Comparison of ENCODE assay signal across 13 mouse cellular contexts in the genomic region with DNA sequence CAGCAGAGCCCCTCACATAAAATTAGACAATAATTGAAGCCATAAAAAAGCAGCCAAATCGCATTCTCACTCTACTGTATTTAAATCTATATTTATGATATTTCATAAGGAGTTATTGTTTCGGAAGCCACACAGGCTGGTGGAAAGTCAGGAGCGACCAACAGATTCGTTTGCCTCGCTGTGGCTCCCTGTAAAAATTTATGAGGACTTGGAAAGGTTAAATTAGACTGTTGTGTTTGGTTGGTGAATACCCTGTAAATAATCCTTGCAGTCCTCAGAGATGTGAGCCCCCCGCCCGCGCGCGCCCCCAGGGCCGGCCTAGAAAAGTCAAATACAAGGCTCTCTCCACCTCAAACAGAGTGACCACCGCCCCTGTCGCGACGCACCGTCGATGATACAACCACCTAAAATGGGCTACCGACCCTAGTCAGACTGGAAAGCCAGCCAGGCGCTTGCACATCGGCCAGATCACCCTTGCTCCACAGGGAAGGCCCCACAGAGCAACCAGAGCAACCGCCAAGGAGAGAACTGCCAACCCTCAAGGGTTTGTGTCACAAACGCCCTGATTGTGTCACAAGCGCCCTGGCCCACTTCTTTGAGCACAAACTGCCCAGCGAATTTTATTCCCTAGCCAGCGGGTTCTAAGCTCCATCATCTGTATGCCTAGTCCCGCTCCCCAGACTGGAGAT. TPM values are rescaled to one million over a fixed set of nuclear protein-coding genes. Genes with fewer than 3 reads are reported as not detected.
A peak's percentile ranks its signal among the peaks of the same experiment; 100 is the strongest.
DNase-seq lines count a peak whose midpoint lies in the region; ATAC-seq and TF ChIP-seq lines count a peak whose summit lies in the region.
"Had no signal": no experiment of that assay in that cellular context is flagged by ENCODE, and none has a peak within 500 bp of the region (broad histone marks: within the 10 kb centered on the region; RNA-seq: fewer than 3 reads in every experiment).

No protein-coding gene starts in this region.

- H3ac ChIP-seq in myocyte (ENCODE audit: control insufficient read depth, insufficient read length), result peak overlapping the region; percentile 39

- peaks cover 93% of the 10 kb centered on the region for H3K27me3 ChIP-seq in megakaryocyte, embryonic 14.5 days (replicated peaks)
- 0 out of 2 replicates have a peak, but pooled peaks cover 7% of the 10 kb centered on the region for H3K27me3 ChIP-seq in kidney, embryonic 14.5 days (ENCODE audit: control insufficient read depth, insufficient read depth, low read length)
- no peaks in the 10 kb centered on the region for H3K27me3 ChIP-seq in myocyte (ENCODE audit: control insufficient read depth, insufficient read depth, insufficient read length)
- peaks cover 90% of the 10 kb centered on the region for H3K27me3 ChIP-seq in forebrain, embryonic 16.5 days (replicated peaks; ENCODE audit: control insufficient read depth, insufficient read depth, low read length)

- no peak for ATAC-seq in megakaryocyte, adult 5-6 weeks (ENCODE audit: poor library complexity, severe bottlenecking)
- peak; percentile 33 for ATAC-seq in kidney, embryonic 14.5 days (ENCODE audit: low FRiP score, low TSS enrichment)
- no peak for ATAC-seq in forebrain, embryonic 16.5 days

- no peaks in the 10 kb centered on the region for H3K36me3 ChIP-seq in megakaryocyte, embryonic 14.5 days (replicated peaks; ENCODE audit: low read length)
- H3K36me3 ChIP-seq in kidney, embryonic 14.5 days (ENCODE audit: control insufficient read depth, insufficient read depth, low read length), result peaks cover 19% of the 10 kb centered on the region; the same call in 1 of the 2 replicates
- no peaks in the 10 kb centered on the region for H3K36me3 ChIP-seq in myocyte (ENCODE audit: control insufficient read depth, insufficient read depth)
- no peaks in the 10 kb centered on the region for H3K36me3 ChIP-seq in forebrain, embryonic 16.5 days (ENCODE audit: control insufficient read depth, insufficient read depth)

- WGBS in kidney, embryonic 14.5 days, result under 1% methylated on average over 26 of the region's 26 CpGs
- 4% methylated on average over 26 of the region's 26 CpGs for WGBS in forebrain, embryonic 16.5 days

- peak; percentile 17 for TF ChIP-seq POLR2A in myocyte (IDR thresholded peaks at IDR 0.05; ENCODE audit: insufficient read length, low read depth)

- H3K4me2 ChIP-seq in kidney, embryonic 14.5 days (replicated peaks; ENCODE audit: low read depth, low read length), result peak overlapping the region; percentile 97
- H3K4me2 ChIP-seq in myocyte (ENCODE audit: low read depth), result peak overlapping the region; percentile 97
- H3K4me2 ChIP-seq in forebrain, embryonic 16.5 days (ENCODE audit: low read length), result no peak overlapping the region

- no peaks in the 10 kb centered on the region for H3K9me3 ChIP-seq in megakaryocyte, embryonic 14.5 days
- no peaks in the 10 kb centered on the region for H3K9me3 ChIP-seq in kidney, embryonic 14.5 days (ENCODE audit: control insufficient read depth, low read length)
- no peaks in the 10 kb centered on the region for H3K9me3 ChIP-seq in forebrain, embryonic 16.5 days (ENCODE audit: control insufficient read depth, low read length)

- peak overlapping the region; percentile 87 for H3K9ac ChIP-seq in kidney, embryonic 14.5 days (ENCODE audit: low read depth, low read length)
- no peak overlapping the region for H3K9ac ChIP-seq in forebrain, embryonic 16.5 days (replicated peaks; ENCODE audit: low read depth, low read length)

- H3K27ac ChIP-seq in kidney, embryonic 14.5 days (ENCODE audit: low read depth, low read length), result peak overlapping the region; percentile 90
- H3K27ac ChIP-seq in forebrain, embryonic 16.5 days (ENCODE audit: low read length), result no peak overlapping the region

- peak overlapping the region; percentile 91 for H3K4me3 ChIP-seq in megakaryocyte, embryonic 14.5 days (replicated peaks)
- H3K4me3 ChIP-seq in kidney, embryonic 14.5 days (ENCODE audit: low read length), result peak overlapping the region; percentile 64
- peak overlapping the region; percentile 89 for H3K4me3 ChIP-seq in myocyte
- no peak overlapping the region for H3K4me3 ChIP-seq in forebrain, embryonic 16.5 days (replicated peaks; ENCODE audit: low read length)

- peak; percentile 63 for DNase-seq in fat pad, adult 2 months (ENCODE audit: extremely low read depth, low read depth, low spot score)
- DNase-seq in right cerebral cortex, postnatal 14 days, result no peak
- DNase-seq: cerebellum, adult 9-10 months; left cerebral cortex, postnatal 4 days; spleen, adult 18-20 months had no signal

- H3K79me2 ChIP-seq in myocyte (ENCODE audit: control insufficient read depth, insufficient read depth), result peaks cover 90% of the 10 kb centered on the region

- peaks cover 69% of the 10 kb centered on the region for H3K4me1 ChIP-seq in megakaryocyte, embryonic 14.5 days
- H3K4me1 ChIP-seq in kidney, embryonic 14.5 days (ENCODE audit: control insufficient read depth, insufficient read depth, low read length), result peaks cover 13% of the 10 kb centered on the region; the same call in 1 of the 2 replicates
- 0 out of 2 replicates have a peak, but pooled peaks cover 4% of the 10 kb centered on the region for H3K4me1 ChIP-seq in forebrain, embryonic 16.5 days (replicated peaks; ENCODE audit: control insufficient read depth, insufficient read depth, low read length)

TF ChIP-seq in myocyte, 11 proteins besides CTCF, POLR2A, EP300 and RAD21:
- TF ChIP-seq MYOG (IDR thresholded peaks at IDR 0.05; ENCODE audit: control insufficient read depth in 1 of 3, insufficient read depth in 1 of 3, insufficient read length in 2 of 3, low read depth in 2 of 3) (no peak), POLR2AphosphoS2 (IDR thresholded peaks at IDR 0.05; ENCODE audit: insufficient read length, low read depth) (peak; percentile 49), TCF3 (IDR thresholded peaks at IDR 0.05; ENCODE audit: insufficient read length, low read depth) (no peak)

RNA-seq across cellular contexts. Expression of gene Hoxa9, which starts 4.2 kb away (rescaled TPM):
- 3.8 TPM in 1 of 2 replicates, not detected in the other for polyA plus RNA-seq in megakaryocyte, embryonic 14.5 days (2012; ENCODE audit: insufficient read depth, low replicate concordance)
- total RNA-seq in megakaryocyte, adult 5-6 weeks (2015), result 0.36 and 1.2 TPM in 2 replicates
- 1.5 and 2.0 TPM in 2 replicates for total RNA-seq in megakaryocyte, adult 5-6 weeks (2017)
- 58.1 and 67.8 TPM in 2 replicates for polyA plus RNA-seq in kidney, embryonic 14.5 days (2014; fragmentation: Nextera tagmentation; extraction: Ambion mirVana)
- 17.7 TPM for polyA plus RNA-seq in myocyte (2012; fragmentation: generic; extraction: Trizol)
- 0.30 TPM in 1 of 2 replicates, not detected in the other for polyA plus RNA-seq in forebrain, embryonic 16.5 days (2015; fragmentation: Nextera tagmentation; extraction: Ambion mirVana)
- total RNA-seq: left cerebral cortex, postnatal 4 days had no signal
- polyA plus RNA-seq: heart, postnatal 0 days had no signal

RNA-seq across cellular contexts. Expression of gene Hoxa7, which starts 5.1 kb away (rescaled TPM):
- 2.8 and 3.2 TPM in 2 replicates for polyA plus RNA-seq in megakaryocyte, embryonic 14.5 days (2012; ENCODE audit: insufficient read depth, low replicate concordance)
- total RNA-seq in megakaryocyte, adult 5-6 weeks (2015), result 1.2 and 1.8 TPM in 2 replicates
- 0.53 and 0.73 TPM in 2 replicates for total RNA-seq in megakaryocyte, adult 5-6 weeks (2017)
- polyA plus RNA-seq in kidney, embryonic 14.5 days (2014; fragmentation: Nextera tagmentation; extraction: Ambion mirVana), result 19.1 and 19.6 TPM in 2 replicates
- 11.9 TPM for polyA plus RNA-seq in myocyte (2012; fragmentation: generic; extraction: Trizol)
- polyA plus RNA-seq in forebrain, embryonic 16.5 days (2015; fragmentation: Nextera tagmentation; extraction: Ambion mirVana), result not detected in 2 replicates
- total RNA-seq: left cerebral cortex, postnatal 4 days had no signal

RNA-seq across cellular contexts. Expression of gene Gm28308, which starts 13.6 kb away (rescaled TPM):
- not detected in 2 replicates for polyA plus RNA-seq in megakaryocyte, embryonic 14.5 days (2012; ENCODE audit: insufficient read depth, low replicate concordance)
- total RNA-seq in megakaryocyte, adult 5-6 weeks (2015), result not detected in 2 replicates
- total RNA-seq in megakaryocyte, adult 5-6 weeks (2017), result not detected in 2 replicates
- polyA plus RNA-seq in kidney, embryonic 14.5 days (2014; fragmentation: Nextera tagmentation; extraction: Ambion mirVana), result not detected in 2 replicates
- polyA plus RNA-seq in myocyte (2012; fragmentation: generic; extraction: Trizol), result 0.52 TPM
- not detected in 2 replicates for polyA plus RNA-seq in forebrain, embryonic 16.5 days (2015; fragmentation: Nextera tagmentation; extraction: Ambion mirVana)
- total RNA-seq: left cerebral cortex, postnatal 4 days; megakaryocyte-erythroid progenitor cell, adult 5-6 weeks had no signal
- polyA plus RNA-seq: embryonic facial prominence, embryonic 14.5 days; heart, postnatal 0 days had no signal

RNA-seq across cellular contexts. Expression of gene Hoxa3, which starts 13.6 kb away (rescaled TPM):
- polyA plus RNA-seq in megakaryocyte, embryonic 14.5 days (2012; ENCODE audit: insufficient read depth, low replicate concordance), result 0.21 TPM in 1 of 2 replicates, not detected in the other
- total RNA-seq in megakaryocyte, adult 5-6 weeks (2015), result 0.93 TPM in 1 of 2 replicates, not detected in the other
- total RNA-seq in megakaryocyte, adult 5-6 weeks (2017), result not detected in 2 replicates
- 9.7 and 13.6 TPM in 2 replicates for polyA plus RNA-seq in kidney, embryonic 14.5 days (2014; fragmentation: Nextera tagmentation; extraction: Ambion mirVana)
- 1.0 TPM for polyA plus RNA-seq in myocyte (2012; fragmentation: generic; extraction: Trizol)
- not detected in 2 replicates for polyA plus RNA-seq in forebrain, embryonic 16.5 days (2015; fragmentation: Nextera tagmentation; extraction: Ambion mirVana)
- total RNA-seq: left cerebral cortex, postnatal 4 days had no signal

RNA-seq across cellular contexts. Expression of gene Hoxa10, which starts 13.9 kb away (rescaled TPM):
- 0.10 TPM in 1 of 2 replicates, not detected in the other for polyA plus RNA-seq in megakaryocyte, embryonic 14.5 days (2012; ENCODE audit: insufficient read depth, low replicate concordance)
- 0.07 TPM in 1 of 2 replicates, not detected in the other for total RNA-seq in megakaryocyte, adult 5-6 weeks (2015)
- total RNA-seq in megakaryocyte, adult 5-6 weeks (2017), result 0.11 TPM in 1 of 2 replicates, not detected in the other
- polyA plus RNA-seq in kidney, embryonic 14.5 days (2014; fragmentation: Nextera tagmentation; extraction: Ambion mirVana), result 177 and 186 TPM in 2 replicates
- polyA plus RNA-seq in myocyte (2012; fragmentation: generic; extraction: Trizol), result 15.8 TPM
- 0.29 TPM in 1 of 2 replicates, not detected in the other for polyA plus RNA-seq in forebrain, embryonic 16.5 days (2015; fragmentation: Nextera tagmentation; extraction: Ambion mirVana)
- total RNA-seq: left cerebral cortex, postnatal 4 days; megakaryocyte-erythroid progenitor cell, adult 5-6 weeks had no signal
- polyA plus RNA-seq: embryonic facial prominence, embryonic 14.5 days; heart, postnatal 0 days had no signal
